Mouse (Mus musculus) lung, adult 2 months (tissue): ENCODE measurements at regions not wholly inside any gene's neighbourhood (a gene's known extent, or its start where the extent isn't known, plus 50 kb on each side); places are given as distances from the start of the nearest gene placed in this dataset.

ENCODE experiments used
- DNase-seq: peaks from one replicate; pipeline ENCODE4 v3.0.0; 2022
- H3K4me1 ChIP-seq: fragments of 200-500 bp; 2 replicates; pipeline ENCODE4 v1.6.1; 2011; ENCODE audit warnings: low read length; ENCODE audit not compliant: control insufficient read depth, insufficient read depth
- H3K4me3 ChIP-seq: fragments of 200-500 bp; replicated peaks from 2 replicates; pipeline ENCODE3; 2011; ENCODE audit warnings: low read depth, mild to moderate bottlenecking, control low read depth, low read length; ENCODE audit errors: extremely low read depth
- CTCF ChIP-seq: fragments of 200-500 bp; IDR thresholded peaks from 2 replicates; pipeline ENCODE4 v1.5.1; 2011; ENCODE audit warnings: mild to moderate bottlenecking, low read length, control low read depth; ENCODE audit not compliant: insufficient read depth
- POLR2A ChIP-seq: fragments of 200-500 bp; IDR thresholded peaks from 2 replicates; pipeline ENCODE4 v1.6.1; 2011; ENCODE audit warnings: low read depth, mild to moderate bottlenecking, control low read depth, low read length, borderline replicate concordance; ENCODE audit errors: extremely low read depth
- WGBS: fragments of 180-500 bp; shearing (Covaris S2); methylation state at CpG from one replicate; pipeline ENCODE4 v1.1.7; 2018; 5-methylcytosine and 5-hydroxymethylcytosine counted together

GRCm38 (mm10) chr10:38059050-38059449 lies 762.5 kb downstream of the Rfpl4b start:
- TF ChIP-seq CTCF = no peak
- no peak for TF ChIP-seq POLR2A
- no peak for DNase-seq
- Histone ChIP-seq H3K4me3 (no peak overlapping the region), H3K4me1 (no peaks in the 10 kb centered on the region)
- 82% methylated on average over 8 of the region's 8 CpGs for WGBS

DNA sequence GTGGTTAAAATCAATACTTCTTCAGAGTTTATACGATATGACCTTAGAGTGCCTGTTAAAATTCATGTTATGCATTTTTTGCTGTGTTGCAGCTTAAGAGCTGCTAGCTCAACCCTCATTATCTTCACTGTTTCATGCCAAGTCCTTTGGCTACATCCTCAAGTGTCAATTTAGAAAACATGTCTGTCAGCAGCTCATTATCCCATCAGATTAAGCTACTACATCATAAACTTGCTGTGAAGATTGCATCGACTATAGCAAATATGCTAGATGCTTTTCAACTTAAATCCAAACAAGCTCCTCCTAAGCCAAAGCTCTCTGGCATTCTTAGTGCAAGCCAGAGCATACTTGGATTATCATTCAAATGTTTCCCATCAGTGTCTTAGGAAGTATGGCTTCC lies 811.1 kb downstream of the Rfpl4b start:
- H3K4me3 ChIP-seq = no peak overlapping the region
- no peaks in the 10 kb centered on the region for H3K4me1 ChIP-seq
- 56% methylated on average over 2 of the region's 2 CpGs for WGBS
- TF ChIP-seq POLR2A (no peak), CTCF (no peak)
- DNase-seq = no peak

DNA sequence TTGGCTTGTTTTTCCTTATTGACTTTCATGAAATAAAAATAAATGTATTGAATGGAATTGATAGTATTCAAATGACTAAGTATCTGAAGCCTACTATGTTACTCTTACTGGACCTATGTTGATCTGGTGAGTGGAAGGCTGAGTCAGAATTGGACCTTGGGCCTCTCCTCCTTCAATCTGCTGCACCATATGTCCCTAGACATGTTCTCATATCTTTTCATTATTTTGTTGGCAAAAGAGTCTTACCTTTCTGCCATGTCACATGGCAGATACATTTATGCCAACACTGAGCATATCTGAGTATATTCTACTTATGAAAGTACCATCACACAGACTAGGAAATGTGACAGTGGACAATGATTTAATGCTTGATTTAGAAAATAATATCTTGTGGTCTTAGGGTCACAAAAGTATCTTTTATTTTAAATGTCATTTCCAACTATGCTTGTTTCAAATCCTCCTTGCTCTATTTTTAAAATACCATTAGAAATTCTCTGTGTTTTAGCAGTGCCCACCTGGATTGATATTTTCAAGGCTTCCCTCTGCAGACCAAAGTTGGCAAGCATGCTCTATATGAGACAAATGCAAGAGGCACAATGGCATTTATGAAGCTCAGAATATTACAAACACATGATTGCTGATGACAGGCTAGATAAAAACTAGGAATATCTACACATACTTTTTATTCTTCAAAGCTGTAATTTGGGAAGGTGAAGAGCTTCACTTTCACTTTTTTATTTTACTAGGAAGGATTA lies 825.7 kb downstream of the Rfpl4b start:
- no peak for DNase-seq
- TF ChIP-seq POLR2A = no peak
- Histone ChIP-seq H3K4me3 (no peak overlapping the region), H3K4me1 (no peaks in the 10 kb centered on the region)

GRCm38 (mm10) chr10:37988297-37989263 lies 833.0 kb downstream of the Rfpl4b start:
- DNase-seq = no peak
- no peak overlapping the region for H3K4me3 ChIP-seq
- TF ChIP-seq POLR2A = no peak
- TF ChIP-seq CTCF = no peak
- WGBS = 61% methylated on average over 11 of the region's 11 CpGs
- H3K4me1 ChIP-seq = no peaks in the 10 kb centered on the region

DNA sequence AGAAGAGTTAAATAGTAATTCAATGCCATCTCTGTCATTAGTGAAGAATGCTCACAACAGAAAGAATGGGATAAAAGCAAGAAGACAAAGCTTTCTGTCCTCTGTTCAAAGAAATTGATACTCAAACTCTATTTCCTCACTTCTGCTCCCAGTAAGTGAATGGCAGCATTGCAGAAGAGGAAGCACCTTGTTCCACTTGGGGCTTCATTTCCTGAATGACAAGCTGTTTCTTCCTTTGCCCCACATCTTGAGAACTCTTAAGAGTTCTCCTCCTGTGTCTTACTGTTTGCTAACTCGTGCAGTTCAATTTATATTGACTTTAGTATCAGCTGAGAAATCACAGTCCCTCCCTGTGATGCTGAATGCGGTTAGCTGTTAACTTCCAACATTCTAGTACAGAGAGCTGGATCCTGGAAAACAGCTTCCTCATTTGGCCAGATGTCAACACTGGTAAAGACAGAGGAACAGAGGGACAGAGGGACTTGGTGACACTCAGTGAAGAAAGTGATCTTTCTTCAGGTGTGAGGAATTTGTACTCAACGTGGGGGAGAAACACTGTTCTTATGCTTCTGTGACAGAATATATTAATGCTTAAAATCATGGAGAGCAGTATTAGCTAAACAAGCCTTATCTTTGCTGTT lies 840.3 kb upstream of the Marcks start:
- H3K4me1 ChIP-seq = no peaks in the 10 kb centered on the region
- DNase-seq = no peak
- WGBS = 29% methylated on average over 3 of the region's 3 CpGs

DNA sequence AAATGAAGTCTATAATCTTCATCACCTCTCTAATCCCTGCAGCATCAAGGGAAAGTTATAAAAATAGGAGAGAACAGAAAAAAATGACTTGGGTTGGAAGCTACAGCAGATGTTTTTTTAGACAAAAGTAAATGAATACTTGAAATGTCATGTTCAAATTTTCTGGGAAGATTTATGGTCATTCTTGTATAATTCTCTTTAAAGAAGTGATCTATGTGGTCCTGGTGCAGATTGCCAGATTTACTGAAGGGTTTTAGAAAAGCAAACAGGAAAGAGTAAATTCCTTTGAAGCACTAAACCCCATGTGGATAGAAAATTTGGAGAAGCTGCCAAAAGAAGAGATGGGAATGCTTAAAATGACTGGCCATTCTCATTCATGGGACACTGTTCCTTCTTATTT lies 821.3 kb upstream of the Marcks start:
- no peak for DNase-seq
- TF ChIP-seq POLR2A = no peak
- TF ChIP-seq CTCF = no peak
- H3K4me1 ChIP-seq = no peaks in the 10 kb centered on the region
- no peak overlapping the region for H3K4me3 ChIP-seq

More for the DNA sequence above, 840.3 kb upstream of the Marcks start:
- no peak overlapping the region for H3K4me3 ChIP-seq
- TF ChIP-seq POLR2A (no peak), CTCF (no peak)

DNA sequence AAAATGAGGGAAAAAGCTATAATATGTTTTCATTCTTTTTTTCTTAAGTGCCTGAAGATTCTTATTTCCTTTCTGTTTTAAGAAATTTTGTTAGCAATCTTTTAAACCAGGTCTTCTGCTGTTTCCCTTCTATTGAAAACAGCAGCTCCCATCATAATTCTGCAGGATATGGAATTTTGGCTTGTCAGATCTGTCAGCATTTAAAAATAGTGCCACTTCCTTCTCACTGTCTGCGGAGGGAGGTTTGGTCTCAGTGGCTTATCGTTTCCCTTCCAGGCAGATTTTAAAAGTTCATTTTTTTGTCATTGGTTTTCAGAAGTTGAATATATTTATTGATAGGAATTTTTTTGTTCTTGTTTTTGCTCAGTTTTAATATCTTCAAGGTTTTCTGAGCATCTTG lies 776.1 kb upstream of the Marcks start:
- no peak for TF ChIP-seq CTCF
- no peak for TF ChIP-seq POLR2A
- DNase-seq = no peak
- H3K4me1 ChIP-seq = no peaks in the 10 kb centered on the region
- no peak overlapping the region for H3K4me3 ChIP-seq
- 33% methylated on average over 2 of the region's 2 CpGs for WGBS

DNA sequence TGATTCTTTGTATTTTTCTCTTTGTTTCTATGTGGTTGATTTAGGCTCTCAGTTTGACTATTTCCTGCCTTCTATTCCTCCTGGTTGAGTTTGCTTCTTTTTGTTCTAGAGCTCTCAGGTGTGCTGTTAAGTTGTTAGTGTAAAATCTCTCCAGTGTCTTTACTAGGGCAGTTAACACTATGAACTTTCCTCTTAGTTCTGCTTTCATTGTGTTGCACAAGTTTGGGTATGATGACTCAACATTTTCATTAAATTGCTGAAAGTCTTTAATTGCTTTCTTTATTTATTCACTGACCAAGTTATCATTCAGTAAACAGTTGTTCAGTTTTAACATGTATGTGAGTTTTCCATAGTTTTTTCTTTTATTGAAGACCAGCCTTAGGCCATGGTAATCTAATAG lies 772.9 kb upstream of the Marcks start:
- H3K4me1 ChIP-seq = no peaks in the 10 kb centered on the region
- no peak overlapping the region for H3K4me3 ChIP-seq
- DNase-seq = no peak
- no peak for TF ChIP-seq CTCF
- no peak for TF ChIP-seq POLR2A

DNA sequence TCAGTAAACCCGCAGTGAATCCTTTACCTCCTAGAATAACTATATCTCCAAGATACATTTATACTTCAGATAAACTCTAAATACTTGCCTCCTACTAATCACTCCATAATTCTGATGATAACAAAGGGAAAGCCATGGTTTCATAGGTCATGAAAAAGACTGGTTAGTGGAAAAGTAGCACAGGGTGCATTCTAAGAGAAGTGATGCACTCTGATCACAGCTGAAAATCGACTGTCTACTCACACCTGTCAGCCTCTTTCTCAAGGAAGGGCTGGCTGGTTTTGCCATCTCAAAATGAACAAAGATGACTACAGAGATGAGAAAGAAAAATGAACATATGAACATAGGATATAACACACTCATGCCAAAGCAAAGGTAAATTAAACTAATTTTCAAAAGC lies 769.6 kb upstream of the Marcks start:
- Histone ChIP-seq H3K4me3 (no peak overlapping the region), H3K4me1 (no peaks in the 10 kb centered on the region)
- DNase-seq = no peak
- TF ChIP-seq CTCF (no peak), POLR2A (no peak)
- 63% methylated on average over 2 of the region's 2 CpGs for WGBS
